Mouse (Mus musculus) heart, postnatal 0 days (tissue): Measurements from ENCODE around the gene Carnmt1. TPM values are rescaled to one million over a fixed set of nuclear protein-coding genes. Genes with fewer than 3 reads are reported as not detected.

Experiments used
- ATAC-seq: fragments of 200-750 bp; cut with Nextera tagmentation; 2 replicates; pipeline ENCODE4 v1.8.0; 2017; ENCODE audit warnings: low read depth, moderate number of reproducible peaks, moderate library complexity; ENCODE audit not compliant: insufficient read depth
- DNase-seq: peaks from one replicate; pipeline ENCODE4 v3.0.0-alpha.2; 2016; ENCODE audit warnings: low spot score
- H3K27ac ChIP-seq: fragments of 300-500 bp; sonication (generic); 2 replicates; pipeline ENCODE4 v1.5.1; 2014; ENCODE audit warnings: low read depth, mild to moderate bottlenecking
- H3K27me3 ChIP-seq: fragments of 300-500 bp; sonication (generic); 2 replicates; pipeline ENCODE4 v1.6.1; 2014; ENCODE audit warnings: low read length, mixed read lengths; ENCODE audit not compliant: control insufficient read depth, insufficient read depth
- H3K36me3 ChIP-seq: fragments of 300-500 bp; sonication (generic); replicated peaks from 2 replicates; pipeline ENCODE4 v1.6.1; 2014; ENCODE audit warnings: low read length, mixed read lengths; ENCODE audit not compliant: control insufficient read depth, insufficient read depth
- H3K4me1 ChIP-seq: fragments of 300-500 bp; sonication (generic); 2 replicates; pipeline ENCODE4 v1.6.1; 2014; ENCODE audit warnings: antibody characterized with exemption; ENCODE audit not compliant: control insufficient read depth, insufficient read depth
- H3K4me2 ChIP-seq: fragments of 300-500 bp; sonication (generic); 2 replicates; pipeline ENCODE4 v1.6.1; 2014; ENCODE audit warnings: low read depth, mild to moderate bottlenecking, low read length, moderate library complexity
- H3K4me3 ChIP-seq: fragments of 300-500 bp; sonication (generic); 2 replicates; pipeline ENCODE4 v1.5.1; 2014; ENCODE audit warnings: low read depth, low read length
- H3K9ac ChIP-seq: fragments of 300-500 bp; sonication (generic); replicated peaks from 2 replicates; pipeline ENCODE4 v1.6.1; 2014; ENCODE audit warnings: low read depth, low read length, mixed read lengths
- H3K9me3 ChIP-seq: fragments of 300-500 bp; sonication (generic); replicated peaks from 2 replicates; pipeline ENCODE4 v1.6.1; 2016; ENCODE audit warnings: low read length; ENCODE audit not compliant: control insufficient read depth
- CTCF ChIP-seq: IDR thresholded peaks from 2 replicates; pipeline ENCODE4 v1.5.1; 2016; ENCODE audit warnings: antibody characterized with exemption, control low read depth, low read depth
- EP300 ChIP-seq: IDR thresholded peaks from 2 replicates; pipeline ENCODE4 v1.6.1; 2016; ENCODE audit warnings: antibody characterized with exemption, low read depth
- WGBS: fragments of 180-500 bp; shearing (Covaris S2); extraction: QIAGEN DNeasy Blood & Tissue Kit; methylation state at CpG from one replicate; pipeline ENCODE4 v1.1.7; 2014; 5-methylcytosine and 5-hydroxymethylcytosine counted together
- polyA plus RNA-seq: library from polyadenylated mRNA; unstranded; fragments of >200 nt; fragmentation: Nextera tagmentation; extraction: Ambion mirVana; gene quantifications from 2 replicates; pipeline ENCODE4 v1.2.1, GENCODE M21; 2015
- total RNA-seq: library from RNA; depleted of rRNA; stranded (reverse); fragments of >200 nt; gene quantifications from 2 replicates; pipeline ENCODE4 v1.2.3, GENCODE M21; 2014; ENCODE audit warnings: low replicate concordance

The Carnmt1 gene
- total and polyA plus RNA-seq, 2 experiments from 2014 or later = 24.6 to 28.6 TPM

- Histone ChIP-seq H3K4me1 (peaks cover 4% of the 10 kb centered on the region), H3K27me3 (no peaks in the 10 kb centered on the region), H3K9me3 (no peaks in the 10 kb centered on the region), H3K27ac (peak overlapping the region; percentile 23), H3K9ac (no peak overlapping the region), H3K4me2 (peak overlapping the region; percentile 36), H3K36me3 (no peaks in the 10 kb centered on the region), H3K4me3 (no peak overlapping the region)
- WGBS = 36% methylated on average over 9 of the region's 9 CpGs
- ATAC-seq = peak; percentile 75
- TF ChIP-seq CTCF (no peak), EP300 (no peak)
- DNase-seq = peak; percentile 65
Observed at GRCm38 (mm10) chr19:18647775-18648557, 22.6 kb upstream of the Carnmt1 start.

- Histone ChIP-seq H3K27ac (peak overlapping the region; percentile 23), H3K4me2 (peak overlapping the region; percentile 36; the same call in 1 of the 2 replicates), H3K9me3 (no peaks in the 10 kb centered on the region), H3K9ac (no peak overlapping the region), H3K36me3 (no peaks in the 10 kb centered on the region), H3K4me3 (no peak overlapping the region), H3K27me3 (no peaks in the 10 kb centered on the region), H3K4me1 (peaks cover 10% of the 10 kb centered on the region)
- WGBS = 70% methylated on average over 6 of the region's 6 CpGs
- TF ChIP-seq CTCF (no peak), EP300 (no peak)
- no peak for DNase-seq
- ATAC-seq = no peak
Observed at GRCm38 (mm10) chr19:18648558-18648945, 22.0 kb upstream of the Carnmt1 start.

- ATAC-seq = no peak
- H3K27me3 ChIP-seq = no peaks in the 10 kb centered on the region
- H3K36me3 ChIP-seq = no peaks in the 10 kb centered on the region
- 78% methylated on average over 4 of the region's 4 CpGs for WGBS
- no peak for TF ChIP-seq EP300
- no peak for TF ChIP-seq CTCF
- no peak overlapping the region for H3K9ac ChIP-seq
- H3K9me3 ChIP-seq = no peaks in the 10 kb centered on the region
- no peak for DNase-seq
- peaks cover 12% of the 10 kb centered on the region for H3K4me1 ChIP-seq
- no peak overlapping the region for H3K4me2 ChIP-seq
- H3K4me3 ChIP-seq = no peak overlapping the region
- H3K27ac ChIP-seq = no peak overlapping the region
Observed at GRCm38 (mm10) chr19:18649955-18650354, 20.6 kb upstream of the Carnmt1 start.

- Histone ChIP-seq H3K9ac (no peak overlapping the region), H3K27ac (no peak overlapping the region), H3K36me3 (no peaks in the 10 kb centered on the region), H3K4me3 (no peak overlapping the region), H3K27me3 (no peaks in the 10 kb centered on the region), H3K4me2 (no peak overlapping the region), H3K9me3 (no peaks in the 10 kb centered on the region), H3K4me1 (peaks cover 12% of the 10 kb centered on the region)
- 67% methylated on average over 6 of the region's 6 CpGs for WGBS
- TF ChIP-seq EP300 = no peak
- TF ChIP-seq CTCF = no peak
- ATAC-seq (no peak), DNase-seq (no peak)
Observed at GRCm38 (mm10) chr19:18650473-18650872, 20.1 kb upstream of the Carnmt1 start.

GRCm38 (mm10) chr19:18652592-18652991, 18.0 kb upstream of the Carnmt1 start:
- WGBS = 41% methylated on average over 4 of the region's 4 CpGs
- no peaks in the 10 kb centered on the region for H3K36me3 ChIP-seq
- DNase-seq (peak; percentile 53), ATAC-seq (no peak)
- H3K4me2 ChIP-seq = no peak overlapping the region
- no peaks in the 10 kb centered on the region for H3K9me3 ChIP-seq
- TF ChIP-seq EP300 = no peak
- TF ChIP-seq CTCF = no peak
- H3K27ac ChIP-seq = no peak overlapping the region
- no peak overlapping the region for H3K9ac ChIP-seq
- peaks cover 12% of the 10 kb centered on the region for H3K4me1 ChIP-seq
- no peak overlapping the region for H3K4me3 ChIP-seq
- H3K27me3 ChIP-seq = no peaks in the 10 kb centered on the region

- no peak for DNase-seq
- Histone ChIP-seq H3K9me3 (no peaks in the 10 kb centered on the region), H3K36me3 (no peaks in the 10 kb centered on the region), H3K4me2 (no peak overlapping the region), H3K4me3 (no peak overlapping the region), H3K9ac (no peak overlapping the region), H3K27ac (no peak overlapping the region), H3K27me3 (no peaks in the 10 kb centered on the region), H3K4me1 (peaks cover 12% of the 10 kb centered on the region)
- no peak for TF ChIP-seq EP300
- TF ChIP-seq CTCF = no peak
- WGBS = 64% methylated on average over 6 of the region's 6 CpGs
- ATAC-seq = no peak
Observed at GRCm38 (mm10) chr19:18653058-18653457, 17.5 kb upstream of the Carnmt1 start.
